Mouse (Mus musculus) frontal cortex, adult (tissue): ENCODE measurements around the gene Chrm1.

Experiments
- ATAC-seq: cut with Nextera tagmentation; 2 replicates; pipeline ENCODE4 v1.9.2; 2017; ENCODE audit warnings: mild to moderate bottlenecking, moderate library complexity, mixed read lengths; ENCODE audit not compliant: low TSS enrichment

Chrm1 gene

DNA sequence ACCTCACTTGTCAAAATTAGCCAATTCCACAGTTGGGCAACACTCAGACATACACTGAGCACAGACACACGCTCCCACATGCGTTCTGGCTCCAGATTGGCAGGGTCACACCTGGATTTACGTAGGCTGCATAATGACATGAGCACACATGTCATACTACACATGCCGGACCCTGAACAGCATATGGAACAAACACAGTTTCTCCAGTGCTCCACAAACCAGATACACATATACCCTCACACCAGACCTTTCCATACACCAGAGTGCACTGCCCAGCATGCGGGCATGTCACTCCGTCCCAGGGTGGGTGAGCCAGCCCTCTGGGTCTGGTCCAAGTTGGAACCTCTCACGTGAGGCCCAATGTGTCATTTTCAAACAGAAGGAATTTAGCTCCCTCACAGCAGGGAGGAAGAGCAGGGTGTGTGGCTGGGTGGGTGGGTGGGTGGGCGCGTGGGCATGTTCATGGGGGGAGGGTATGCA lies at the start of gene Chrm1:
Chrm1 (plus strand) TSS at position 430 of the 480 bp plus-strand sequence.
- ATAC-seq: no peak

DNA sequence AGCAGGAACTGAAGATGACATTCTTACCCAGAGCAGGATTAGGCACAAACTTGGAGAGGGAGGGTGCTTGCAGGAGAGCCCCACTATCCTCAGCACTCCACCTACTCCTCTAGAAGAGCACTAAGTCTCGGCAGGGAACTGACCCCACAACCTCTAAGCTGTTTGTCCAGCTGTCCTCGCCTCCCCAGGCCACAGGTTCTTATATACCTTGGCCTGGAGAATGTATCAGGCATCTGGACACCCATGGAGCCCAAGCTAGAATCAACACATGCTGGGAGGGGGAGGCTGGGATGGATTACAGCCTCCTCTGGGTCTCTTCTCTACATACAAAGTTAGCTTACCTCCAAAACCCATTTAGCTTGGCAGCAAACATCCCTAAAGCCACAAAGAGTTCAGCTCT lies 49.2 kb upstream of the Chrm1 start:
- ATAC-seq: no peak

DNA sequence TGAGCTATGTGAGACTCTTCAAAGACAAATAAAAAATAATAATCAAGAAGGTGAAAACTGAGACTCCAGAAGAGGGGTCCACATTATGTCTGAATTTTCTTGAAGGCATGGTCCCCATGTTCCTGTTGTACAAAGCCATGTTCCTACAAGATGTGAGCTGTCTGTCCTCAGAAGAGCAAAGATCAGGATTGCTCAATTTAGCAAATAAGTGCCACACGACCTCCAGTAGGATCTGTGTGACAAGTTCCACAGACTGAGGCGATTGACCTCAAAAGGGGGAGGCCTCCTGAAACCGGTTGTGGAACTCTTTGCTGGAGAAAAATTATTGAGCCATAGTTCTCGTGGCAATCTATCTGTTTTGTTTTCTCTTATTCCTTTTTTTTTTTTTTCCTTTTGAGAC lies 47.3 kb upstream of the Chrm1 start:
- no peak for ATAC-seq

DNA sequence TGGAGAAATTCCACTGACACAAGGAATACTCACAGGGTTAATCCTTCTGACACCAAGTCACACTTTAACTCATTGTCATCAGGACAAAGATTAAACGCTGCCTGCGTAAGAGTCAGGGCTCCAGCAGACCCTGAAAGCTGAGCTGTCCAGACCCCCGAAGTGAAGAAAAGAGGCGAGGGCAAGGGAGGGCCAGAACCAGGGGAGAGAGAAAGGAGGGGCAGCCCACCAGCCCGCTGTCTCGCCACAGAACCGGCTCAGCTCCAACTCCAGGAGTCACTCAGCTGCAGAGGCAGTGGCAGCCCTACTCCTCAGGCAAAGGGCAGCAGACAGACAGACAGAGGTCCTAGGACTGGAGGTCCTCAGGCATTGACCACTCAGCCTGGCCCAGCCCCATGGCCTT lies 45.7 kb upstream of the Chrm1 start, which contains the start of gene Slc22a6:
Slc22a6 (plus strand) TSS at position 136 of the 400 bp plus-strand sequence.
- no peak for ATAC-seq

DNA sequence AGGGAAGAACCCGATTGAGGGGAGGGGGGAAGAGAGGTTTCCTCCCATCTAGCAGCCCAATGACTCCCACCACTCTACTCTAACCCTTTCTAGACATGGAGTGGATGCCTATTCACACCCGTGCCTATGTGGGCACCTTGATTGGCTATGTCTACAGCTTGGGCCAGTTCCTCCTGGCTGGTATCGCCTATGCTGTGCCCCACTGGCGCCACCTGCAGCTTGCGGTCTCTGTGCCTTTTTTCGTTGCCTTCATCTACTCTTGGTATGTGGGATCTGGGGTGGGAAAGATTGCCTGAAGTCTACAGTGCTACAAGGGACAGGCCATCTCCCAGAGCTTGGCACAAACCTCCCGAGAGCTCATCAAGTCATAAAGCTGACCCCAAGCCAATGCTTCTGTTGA lies 42.5 kb upstream of the Chrm1 start:
- no peak for ATAC-seq

DNA sequence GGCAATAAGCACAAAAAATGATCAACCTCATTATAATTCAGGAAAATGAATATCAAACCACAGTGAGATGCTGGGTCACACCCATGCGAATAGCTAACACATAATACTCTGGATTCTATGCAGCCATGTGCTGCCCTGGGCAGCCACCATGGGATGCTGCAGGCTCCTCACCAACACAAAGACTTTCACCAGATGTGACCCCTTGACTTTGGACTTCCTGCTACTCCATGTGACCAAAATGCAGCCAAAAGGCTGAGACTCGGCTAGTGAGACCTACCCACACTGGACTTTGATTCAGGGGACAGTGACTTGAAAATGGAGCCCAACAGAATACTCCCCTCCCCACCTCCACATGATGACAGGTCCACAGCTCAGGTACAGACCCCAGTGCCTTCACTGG lies 33.3 kb upstream of the Chrm1 start:
- no peak for ATAC-seq

DNA sequence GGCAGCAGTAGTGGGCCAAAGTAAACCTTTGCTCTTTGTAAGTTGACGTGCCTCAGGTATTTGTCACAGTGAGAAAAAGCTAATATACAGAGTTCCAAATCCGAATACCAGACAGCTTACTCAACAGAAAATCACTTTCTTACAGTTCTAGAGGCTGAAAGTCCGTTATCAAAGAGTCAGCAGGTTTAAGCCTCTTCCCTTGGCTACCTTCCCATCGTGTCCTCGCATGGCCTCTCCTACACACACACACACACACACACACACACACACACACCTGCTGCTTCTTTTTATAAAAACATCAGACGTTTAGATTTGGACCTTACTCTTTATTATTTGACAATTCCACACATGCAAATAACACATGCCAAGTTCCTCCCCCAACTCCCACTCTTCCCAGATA lies 32.8 kb upstream of the Chrm1 start:
- ATAC-seq: no peak

DNA sequence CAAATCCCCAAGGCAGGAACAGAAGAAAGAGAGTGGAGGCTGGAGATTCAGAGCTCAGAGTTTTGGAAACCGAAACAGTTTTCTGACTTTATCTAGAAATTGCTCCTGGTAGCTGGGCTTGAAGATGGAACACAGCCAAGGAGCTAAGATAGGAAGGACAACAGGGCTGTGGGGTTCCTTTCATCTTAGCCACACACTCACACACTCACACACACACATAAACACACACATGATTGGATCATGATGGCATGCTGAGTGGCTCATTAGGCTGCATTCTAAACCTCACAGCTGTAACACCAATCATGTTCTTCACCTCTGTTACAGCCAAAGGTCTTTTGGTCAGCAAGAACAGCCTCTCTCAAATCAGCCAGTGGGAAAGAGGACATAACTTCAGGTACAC lies 31.6 kb upstream of the Chrm1 start:
- ATAC-seq: no peak

DNA sequence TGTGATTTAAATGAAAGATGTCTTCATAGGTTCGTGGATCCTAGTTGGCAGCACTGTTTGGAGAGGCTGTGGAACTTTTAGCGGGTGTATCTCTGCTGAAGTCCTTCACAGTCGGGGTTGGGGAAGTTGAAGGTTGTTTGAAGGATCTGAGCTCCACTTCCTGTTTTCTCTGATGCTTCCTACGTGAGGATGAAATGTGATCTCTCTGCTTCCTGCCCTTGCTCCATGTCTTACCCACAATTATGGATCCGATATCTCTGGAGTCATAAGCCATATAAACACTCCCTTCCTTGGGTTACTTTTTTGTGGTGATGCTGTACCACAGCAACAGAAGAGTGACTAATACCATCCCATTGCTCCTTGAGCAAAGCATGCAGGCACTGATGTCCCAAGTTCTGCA lies 21.5 kb upstream of the Chrm1 start:
- ATAC-seq: peak; percentile 23; the same call in 1 of the 2 replicates

DNA sequence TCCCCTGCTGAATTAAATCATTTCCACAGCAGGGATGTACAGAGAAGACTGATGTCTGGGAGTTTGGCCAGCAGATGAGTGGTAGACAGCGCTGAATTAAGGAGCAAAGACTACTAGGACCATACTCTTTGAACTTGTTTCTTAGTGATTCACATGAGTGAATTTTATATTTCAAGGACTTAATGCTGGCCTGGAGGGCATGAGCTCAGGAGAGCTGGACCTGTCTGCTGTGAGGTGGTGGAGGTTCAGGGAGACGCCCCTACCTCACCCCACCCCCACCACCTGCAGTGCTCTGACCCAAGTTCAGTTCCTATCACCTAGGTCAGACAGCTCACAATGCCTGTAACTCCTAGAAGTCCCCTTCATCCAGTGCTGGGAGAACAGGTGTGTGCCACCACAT lies 17.2 kb upstream of the Chrm1 start:
- no peak for ATAC-seq

DNA sequence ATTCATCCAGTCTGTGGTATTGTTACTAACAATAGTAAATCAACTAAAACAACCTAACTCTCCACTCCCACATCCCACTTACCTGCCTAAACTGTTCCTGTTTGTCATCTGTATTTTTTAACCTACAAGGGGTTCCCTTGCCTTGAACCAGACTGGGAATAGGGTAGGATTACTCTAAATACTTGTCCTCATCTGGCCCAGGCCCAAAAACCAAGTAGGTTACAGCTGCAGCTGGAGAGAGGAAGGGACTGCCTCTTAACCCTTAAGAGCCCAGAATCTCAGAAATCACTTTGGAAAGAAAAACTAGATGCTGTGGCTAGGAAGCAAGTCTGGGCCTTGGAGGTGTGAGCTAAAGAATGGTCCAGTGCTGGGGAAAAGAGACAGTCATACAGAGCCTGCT lies 7.8 kb upstream of the Chrm1 start:
- ATAC-seq: no peak

DNA sequence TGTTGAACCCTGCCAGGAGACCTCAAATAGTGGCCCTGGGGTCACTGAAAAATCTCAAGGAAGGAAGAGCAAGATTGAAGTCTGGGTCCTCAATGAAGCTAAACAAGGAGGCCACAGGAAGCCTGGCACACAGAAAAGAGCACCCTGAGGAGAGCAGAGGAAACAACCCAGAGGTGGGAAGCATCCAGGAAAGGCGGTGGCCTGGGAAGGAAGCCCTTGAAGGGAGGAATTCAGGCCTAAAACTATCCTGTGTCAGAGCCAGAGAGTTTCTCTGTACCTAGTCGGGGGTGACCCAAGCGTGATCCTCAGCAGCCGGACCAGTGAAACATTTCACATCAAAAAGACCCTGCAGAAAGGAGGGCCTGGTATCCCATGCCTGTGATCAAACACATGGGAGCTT lies 7.2 kb upstream of the Chrm1 start:
- no peak for ATAC-seq

DNA sequence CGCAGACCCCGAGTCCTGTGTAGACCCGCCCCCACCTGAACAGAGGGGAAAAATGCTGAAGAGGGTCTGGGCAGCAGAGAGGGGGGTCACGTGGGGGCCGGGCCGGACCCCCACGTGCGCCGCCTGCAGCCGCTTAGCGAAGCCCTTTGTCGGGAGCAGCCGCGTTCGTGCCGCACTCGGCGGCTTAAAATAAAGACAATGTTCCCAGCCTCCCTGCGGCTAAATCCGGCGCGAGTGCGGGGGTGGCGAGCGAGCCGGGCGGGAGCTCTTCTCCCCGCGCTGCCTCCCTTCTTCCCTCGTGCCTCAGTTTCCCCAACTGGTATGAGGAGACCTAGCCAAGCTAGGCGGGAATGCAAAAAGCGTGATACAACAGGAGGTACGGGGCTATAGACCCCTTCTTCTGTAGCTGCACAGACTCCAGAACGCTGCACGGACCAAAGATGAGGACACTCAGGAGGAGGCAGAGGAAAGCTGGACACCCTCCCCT lies 1.7 kb upstream of the Chrm1 start:
- peak; percentile 39 for ATAC-seq

DNA sequence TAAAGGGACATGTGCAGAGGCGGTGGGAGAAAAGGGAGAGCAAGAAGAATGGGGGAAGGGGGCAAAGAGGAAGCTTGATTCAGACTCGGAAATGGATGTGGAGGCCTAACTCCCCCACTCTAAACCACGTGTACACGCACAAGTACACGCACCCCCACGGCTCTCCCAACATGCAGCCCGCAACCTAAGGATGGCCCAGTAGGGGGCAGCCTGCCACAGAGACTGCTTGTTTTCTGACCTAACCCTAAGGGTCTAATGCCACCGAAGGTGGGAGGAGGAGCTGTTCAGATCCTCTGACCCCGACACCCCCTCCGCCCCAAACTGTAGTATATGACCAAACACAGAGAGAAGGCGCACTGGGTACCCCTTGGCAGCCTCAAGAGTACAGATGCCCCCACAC lies 1.3 kb upstream of the Chrm1 start:
- ATAC-seq: peak; percentile 55

DNA sequence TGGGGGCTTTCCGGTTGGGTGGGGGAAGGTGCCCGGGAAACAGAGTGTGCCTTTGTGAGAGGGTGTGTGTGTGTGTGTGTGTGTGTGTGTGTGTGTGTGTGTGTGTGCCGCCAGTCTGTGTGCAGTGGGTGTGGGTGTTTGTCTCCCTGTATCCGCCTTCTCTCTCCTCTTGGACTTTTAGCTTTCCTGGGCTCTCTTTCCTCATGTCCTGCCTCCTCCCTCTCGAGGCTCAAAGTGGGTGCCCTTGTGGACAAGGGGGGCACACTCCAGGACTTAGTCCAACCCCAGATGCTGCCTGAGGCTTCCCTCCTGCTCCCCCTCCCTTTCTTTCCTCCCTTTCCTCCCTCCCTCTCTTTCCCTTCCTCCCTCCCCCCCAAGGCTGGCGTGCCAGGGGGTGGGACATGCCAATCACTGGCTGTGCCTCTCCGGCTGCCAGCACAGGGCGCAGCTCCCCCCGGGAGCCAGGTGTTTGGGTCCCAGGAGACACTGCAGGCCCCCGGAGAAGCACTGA lies 377 bp downstream of the Chrm1 start:
- peak; percentile 32 for ATAC-seq

DNA sequence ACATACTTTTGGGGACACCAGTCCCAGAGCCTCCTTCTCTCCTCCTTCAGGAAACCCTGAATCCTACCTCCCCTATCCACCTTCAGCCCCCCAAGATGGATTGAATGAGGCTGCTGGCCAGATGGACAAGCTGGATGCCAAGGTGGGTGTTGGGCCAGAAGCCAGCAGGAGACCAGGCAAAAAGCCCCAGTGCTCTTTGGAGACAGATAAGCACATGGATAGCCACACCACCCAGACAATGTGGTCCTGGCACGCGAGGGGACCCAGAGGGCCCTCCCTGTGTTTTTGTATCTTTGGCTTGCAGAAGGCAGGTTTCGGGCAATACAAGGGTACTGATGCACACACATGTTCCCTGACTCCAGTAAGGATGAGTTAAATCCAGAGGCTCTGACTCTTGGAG lies 1.3 kb downstream of the Chrm1 start:
- ATAC-seq: no peak

DNA sequence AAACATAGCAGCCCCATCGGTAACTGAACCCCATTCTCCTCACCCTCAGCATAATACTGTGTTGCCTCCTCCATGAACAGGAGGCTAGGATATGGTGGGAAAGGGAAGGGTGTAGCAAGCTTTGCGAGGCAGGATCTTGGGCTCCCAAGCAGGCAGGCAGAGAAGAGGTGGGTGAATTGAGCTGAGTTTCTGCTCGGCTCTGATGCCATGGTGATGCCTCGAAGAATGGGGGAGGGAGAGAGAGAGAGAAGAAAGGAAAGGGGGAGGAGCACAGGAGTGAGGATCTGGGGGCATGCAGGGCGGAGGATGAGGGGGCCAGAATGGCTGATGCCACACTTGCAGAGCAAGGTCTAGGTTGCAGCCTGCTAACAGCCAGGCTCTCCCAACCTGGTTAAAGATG lies 2.2 kb downstream of the Chrm1 start:
- ATAC-seq: peak; percentile 41

DNA sequence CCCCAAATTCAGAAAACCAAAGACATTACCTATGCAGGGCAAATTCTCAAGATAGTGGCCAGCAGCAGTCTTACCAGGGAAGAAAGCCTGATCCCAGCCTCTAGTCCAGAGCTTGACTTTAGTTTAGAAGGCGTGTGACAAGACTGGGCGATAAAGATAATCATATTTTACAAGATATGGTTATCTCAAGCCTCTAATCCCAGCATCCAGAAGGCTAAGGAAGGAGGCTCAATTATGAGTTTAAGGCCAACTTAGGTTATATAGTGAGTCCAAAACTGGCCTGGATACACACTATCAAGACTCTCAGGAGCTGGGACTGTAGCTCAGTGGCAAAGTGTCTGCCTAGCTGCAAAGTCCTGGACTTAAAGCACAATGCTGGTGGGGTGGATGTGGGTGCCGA lies 9.3 kb downstream of the Chrm1 start:
- ATAC-seq: no peak

DNA sequence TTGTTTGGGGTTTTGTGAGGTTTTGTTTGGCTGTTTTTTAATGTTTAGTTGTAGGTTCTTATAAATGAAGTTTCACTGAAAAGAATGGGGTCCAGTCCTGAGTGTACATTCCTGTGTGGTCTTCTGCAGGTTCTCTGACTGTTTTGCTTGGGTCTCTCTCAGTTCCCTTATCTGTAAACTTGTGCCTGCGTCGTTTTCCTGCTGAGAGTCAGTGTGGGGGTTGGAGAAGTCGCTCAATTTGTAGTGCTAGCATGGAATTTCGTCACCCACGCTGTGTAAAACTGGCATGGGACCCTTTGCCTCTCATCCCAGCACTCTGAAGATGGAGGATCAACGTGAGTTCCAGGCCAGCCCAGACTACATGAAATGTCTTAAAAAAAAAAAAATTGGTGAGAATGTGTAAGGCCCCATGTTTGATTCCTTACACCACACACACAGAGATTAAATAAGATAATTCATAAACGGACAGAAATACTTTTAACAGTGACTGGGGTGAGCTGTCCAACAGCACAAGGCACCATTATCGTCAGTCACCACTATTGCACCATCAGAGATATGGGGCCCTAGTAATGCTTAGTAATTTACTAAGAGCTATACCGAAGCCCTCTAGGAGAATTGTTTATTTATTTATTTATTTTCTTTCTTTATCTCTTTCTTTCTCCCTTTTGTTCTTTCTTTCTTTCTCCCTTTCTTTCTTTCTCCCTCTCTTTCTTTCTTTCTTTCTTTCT lies 9.9 kb downstream of the Chrm1 start:
- ATAC-seq: no peak

DNA sequence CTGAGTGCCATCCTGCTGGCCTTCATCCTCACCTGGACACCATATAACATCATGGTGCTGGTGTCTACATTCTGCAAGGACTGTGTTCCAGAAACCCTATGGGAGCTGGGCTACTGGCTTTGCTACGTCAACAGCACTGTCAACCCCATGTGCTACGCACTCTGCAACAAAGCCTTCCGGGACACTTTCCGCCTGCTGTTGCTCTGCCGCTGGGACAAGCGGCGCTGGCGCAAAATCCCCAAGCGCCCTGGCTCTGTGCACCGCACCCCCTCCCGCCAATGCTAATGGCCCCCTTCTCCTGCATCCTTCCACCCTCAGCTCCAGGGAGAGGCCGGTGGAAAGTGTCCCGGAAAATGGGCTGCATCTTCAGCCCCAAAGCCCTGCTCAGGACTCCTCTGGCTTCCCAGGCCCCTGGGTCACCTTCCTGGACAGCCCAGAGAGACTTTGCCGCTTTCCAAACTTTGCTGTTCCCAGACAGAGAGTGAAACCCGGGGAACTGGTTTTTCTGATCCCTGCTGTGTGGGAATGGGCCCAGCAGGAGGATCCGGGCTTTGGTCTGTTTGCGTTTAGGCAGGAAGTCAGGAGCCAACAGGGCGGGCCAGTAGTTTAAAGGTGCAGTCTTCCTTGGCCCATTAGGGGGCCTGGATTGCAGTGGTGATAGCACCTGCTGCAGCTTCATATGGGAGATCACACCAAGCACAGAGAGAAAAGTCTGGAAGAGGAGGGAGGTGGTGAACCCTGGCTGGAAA lies 15.6 kb downstream of the Chrm1 start:
- ATAC-seq: no peak

DNA sequence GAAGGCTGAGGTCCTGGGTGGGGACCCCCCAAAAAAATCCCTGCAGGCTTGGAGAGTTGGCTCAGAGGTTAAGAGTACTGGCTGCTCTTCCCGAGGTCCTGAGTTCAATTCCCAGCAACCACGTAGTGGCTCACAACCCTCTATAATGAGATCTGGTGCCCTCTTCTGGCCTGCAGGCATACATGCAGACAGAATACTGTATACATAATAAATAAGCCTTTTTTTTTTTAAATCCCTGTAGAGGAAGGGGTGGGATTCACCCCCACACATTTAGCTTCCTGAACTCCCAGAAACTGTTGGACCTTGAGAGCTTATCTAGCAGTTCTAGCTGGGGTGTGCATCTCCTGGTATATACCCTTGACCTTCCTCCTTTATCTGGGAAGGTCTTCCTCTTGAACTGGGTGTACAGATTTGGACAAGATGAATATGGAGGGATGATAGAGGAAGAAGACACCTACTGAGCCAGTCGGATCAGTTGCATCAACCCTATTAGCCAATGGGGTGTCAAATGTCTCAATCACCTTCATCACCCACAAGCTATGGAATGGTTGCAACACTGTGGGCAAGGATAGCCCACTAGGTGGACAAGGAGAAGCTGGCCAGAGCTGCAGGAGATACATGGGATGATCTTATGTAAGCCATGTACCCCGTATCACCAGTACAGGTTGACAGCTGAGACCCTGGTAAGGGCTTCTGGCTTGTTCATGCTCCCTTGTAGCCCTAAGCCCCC lies 18.2 kb downstream of the Chrm1 start:
- no peak for ATAC-seq

DNA sequence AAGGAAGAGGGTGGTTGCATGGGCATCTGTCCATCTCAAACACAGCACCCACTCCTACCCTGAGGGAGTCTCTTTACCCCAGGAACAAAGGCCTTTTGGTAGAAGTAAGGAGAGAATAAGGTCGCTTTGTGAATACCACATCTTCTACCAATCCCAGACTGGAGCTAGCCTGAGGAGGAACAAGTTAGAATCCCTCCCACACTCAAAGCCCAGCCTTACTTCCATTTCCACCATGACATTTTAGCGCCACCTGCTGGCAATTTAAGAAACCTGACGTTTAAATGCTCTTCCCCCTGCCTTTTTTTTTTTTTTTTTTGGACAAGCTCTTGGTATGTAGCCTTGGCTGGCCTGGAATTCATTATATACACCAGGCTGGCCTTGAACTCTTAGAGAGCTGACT lies 19.4 kb downstream of the Chrm1 start:
- ATAC-seq: peak; percentile 71
